Mouse (Mus musculus) hematopoietic stem cell, adult 5-6 weeks (primary cell): Measurements from ENCODE around the gene Pde6g. TPM values are rescaled to one million over a fixed set of nuclear protein-coding genes. Genes with fewer than 3 reads are reported as not detected.

Experiments used
- ATAC-seq, 2 experiments: fragments of 125-278 bp in 1 of 2; replicated peaks in 1 of 2; 2 replicates each; pipeline ENCODE4 v1.8.0; 2016 to 2017; ENCODE audit warnings: inconsistent platforms in 2 of 2, mild to moderate bottlenecking in 2 of 2, moderate number of reproducible peaks in 2 of 2, low read depth in 1 of 2, moderate TSS enrichment in 1 of 2; ENCODE audit not compliant: low FRiP score in 2 of 2, poor library complexity in 2 of 2, severe bottlenecking in 2 of 2, insufficient read depth in 1 of 2, low TSS enrichment in 1 of 2
- total RNA-seq: library from RNA; stranded (forward); fragments of 172-1452, 232-1000 nt; gene quantifications from 2 replicates; pipeline ENCODE4 v1.2.3, GENCODE M21; 2017

Gene Pde6g
- total RNA-seq = not detected in 2 replicates

GRCm38 (mm10) chr11:120453306-120453705, at the start of gene Pde6g:
Pde6g (minus strand) TSS chr11:120453500.
- no peak for ATAC-seq

GRCm38 (mm10) chr11:120501701-120502100, 48.4 kb upstream of the Pde6g start:
- no peak for ATAC-seq

GRCm38 (mm10) chr11:120501018-120501417, 47.7 kb upstream of the Pde6g start:
- ATAC-seq = no peak

GRCm38 (mm10) chr11:120500357-120500756, 47.1 kb upstream of the Pde6g start:
- ATAC-seq = no peak

- no peak for ATAC-seq
These were observed 46.6 kb upstream of the Pde6g start for GRCm38 (mm10) chr11:120499894-120500293.

- ATAC-seq = no peak
These were observed 45.6 kb upstream of the Pde6g start for GRCm38 (mm10) chr11:120498891-120499290.

GRCm38 (mm10) chr11:120498226-120498625, 44.9 kb upstream of the Pde6g start:
- ATAC-seq = no peak

- ATAC-seq = no peak
These were observed 44.1 kb upstream of the Pde6g start for GRCm38 (mm10) chr11:120497436-120497835.

GRCm38 (mm10) chr11:120493911-120494310, 40.6 kb upstream of the Pde6g start:
- ATAC-seq = no peak

- no peak for ATAC-seq
These were observed 40.1 kb upstream of the Pde6g start for GRCm38 (mm10) chr11:120493351-120493750.

GRCm38 (mm10) chr11:120492878-120493203, 39.5 kb upstream of the Pde6g start:
- no peak for ATAC-seq

- peak in 1 of 2 experiments; percentile 26; a peak in 2 of 4 replicates for ATAC-seq
These were observed 39.0 kb upstream of the Pde6g start for GRCm38 (mm10) chr11:120492024-120492877.

- peak; percentile 52 to 74 for ATAC-seq
These were observed 38.2 kb upstream of the Pde6g start, which contains the start of gene Slc25a10 for GRCm38 (mm10) chr11:120491317-120492023. Slc25a10 (plus strand) TSS chr11:120491840.

GRCm38 (mm10) chr11:120490291-120491046, 37.2 kb upstream of the Pde6g start:
- ATAC-seq = no peak

GRCm38 (mm10) chr11:120489054-120489761, 35.9 kb upstream of the Pde6g start:
- ATAC-seq = peak; percentile 45 to 61; a peak in 2 of 4 replicates

GRCm38 (mm10) chr11:120488516-120488915, 35.2 kb upstream of the Pde6g start:
- no peak for ATAC-seq

- no peak for ATAC-seq
These were observed 32.0 kb upstream of the Pde6g start for GRCm38 (mm10) chr11:120485251-120485650.
